Mouse (Mus musculus) neural tube, embryonic 14.5 days (tissue): ENCODE results near the gene Mab21l1. TPM values are rescaled to one million over a fixed set of nuclear protein-coding genes. Genes with fewer than 3 reads are reported as not detected.
A peak's percentile ranks its signal among the peaks of the same experiment; 100 is the strongest.

ENCODE experiments used
- ATAC-seq: fragments of 200-750 bp; cut with Nextera tagmentation; 2 replicates; pipeline ENCODE4 v1.8.0; 2017; ENCODE audit warnings: low read depth, mild to moderate bottlenecking, moderate TSS enrichment, moderate library complexity
- H3K27ac ChIP-seq: fragments of 300-500 bp; sonication (generic); 2 replicates; pipeline ENCODE4 v1.5.1; 2014; ENCODE audit warnings: low read depth, mild to moderate bottlenecking, control low read depth, low read length, moderate library complexity, mixed read lengths
- H3K27me3 ChIP-seq: fragments of 300-500 bp; sonication (generic); 2 replicates; pipeline ENCODE4 v1.6.1; 2014; ENCODE audit warnings: low read length; ENCODE audit not compliant: control insufficient read depth, insufficient read depth
- H3K36me3 ChIP-seq: fragments of 300-500 bp; sonication (generic); 2 replicates; pipeline ENCODE4 v1.6.1; 2014; ENCODE audit warnings: low read length, mixed read lengths; ENCODE audit not compliant: control insufficient read depth, insufficient read depth
- H3K4me1 ChIP-seq: fragments of 300-500 bp; sonication (generic); 2 replicates; pipeline ENCODE4 v1.6.1; 2014; ENCODE audit warnings: low read length; ENCODE audit not compliant: control insufficient read depth, insufficient read depth
- H3K4me2 ChIP-seq: fragments of 300-500 bp; sonication (generic); 2 replicates; pipeline ENCODE4 v1.6.1; 2014; ENCODE audit warnings: mild to moderate bottlenecking, low read depth, low read length, control low read depth
- H3K4me3 ChIP-seq: fragments of 300-500 bp; sonication (generic); 2 replicates; pipeline ENCODE4 v1.5.1; 2014; ENCODE audit warnings: low read depth, low read length, control low read depth, mixed read lengths
- H3K9ac ChIP-seq: fragments of 300-500 bp; sonication (generic); replicated peaks from 2 replicates; pipeline ENCODE4 v1.6.1; 2014; ENCODE audit warnings: low read depth, mild to moderate bottlenecking, control low read depth, low read length, mixed read lengths
- H3K9me3 ChIP-seq: fragments of 300-500 bp; sonication (generic); 2 replicates; pipeline ENCODE4 v1.6.1; 2016; ENCODE audit warnings: low read length; ENCODE audit not compliant: control insufficient read depth
- WGBS: fragments of 180-500 bp; shearing (Covaris S2); extraction: QIAGEN DNeasy Blood & Tissue Kit; methylation state at CpG from one replicate; pipeline ENCODE4 v1.1.7; 2014; 5-methylcytosine and 5-hydroxymethylcytosine counted together
- polyA plus RNA-seq: library from polyadenylated mRNA; unstranded; fragments of >200 nt; fragmentation: Nextera tagmentation; extraction: Ambion mirVana; gene quantifications from 2 replicates; pipeline ENCODE4 v1.2.1, GENCODE M21; 2014

The Mab21l1 gene
- polyA plus RNA-seq, 1 experiment from 2014 or later = 112 TPM

DNA sequence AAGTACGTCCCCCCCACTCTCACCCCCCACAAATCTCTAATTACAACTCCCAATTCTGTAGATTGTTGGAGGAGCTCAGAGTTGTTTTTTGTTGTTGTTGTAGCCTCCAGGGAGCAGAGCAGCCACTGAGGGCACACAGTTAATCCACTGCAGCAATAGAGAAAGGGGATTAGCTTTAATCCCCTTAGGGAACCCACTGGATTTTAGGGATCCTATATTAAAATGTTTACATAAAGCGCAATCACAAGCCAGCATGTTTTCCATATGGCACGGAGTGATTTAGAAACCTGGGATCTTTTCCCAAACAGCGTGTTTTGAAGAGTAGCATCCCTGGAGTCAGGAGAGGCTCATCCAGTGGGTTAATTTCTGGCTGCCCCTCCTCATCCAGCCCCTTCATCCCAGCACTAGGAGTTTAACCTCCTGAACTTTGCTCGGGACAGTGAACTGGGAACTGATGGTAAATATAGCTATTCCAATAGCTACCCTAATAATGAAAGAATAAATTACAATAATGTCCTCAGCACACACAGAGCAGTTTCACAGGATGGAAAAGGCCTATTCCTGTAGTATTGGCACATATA lies 6.4 kb downstream of the Mab21l1 start:
- Histone ChIP-seq H3K9me3 (no peaks in the 10 kb centered on the region), H3K4me2 (0 out of 2 replicates have a peak overlapping the region, but pooled peaks have one; percentile 24), H3K4me1 (peaks cover 8% of the 10 kb centered on the region; the same call in 1 of the 2 replicates), H3K27me3 (no peaks in the 10 kb centered on the region), H3K4me3 (no peak overlapping the region), H3K9ac (no peak overlapping the region), H3K27ac (peak overlapping the region; percentile 55), H3K36me3 (no peaks in the 10 kb centered on the region)
- ATAC-seq = no peak
- WGBS = 23% methylated on average over 5 of the region's 5 CpGs

DNA sequence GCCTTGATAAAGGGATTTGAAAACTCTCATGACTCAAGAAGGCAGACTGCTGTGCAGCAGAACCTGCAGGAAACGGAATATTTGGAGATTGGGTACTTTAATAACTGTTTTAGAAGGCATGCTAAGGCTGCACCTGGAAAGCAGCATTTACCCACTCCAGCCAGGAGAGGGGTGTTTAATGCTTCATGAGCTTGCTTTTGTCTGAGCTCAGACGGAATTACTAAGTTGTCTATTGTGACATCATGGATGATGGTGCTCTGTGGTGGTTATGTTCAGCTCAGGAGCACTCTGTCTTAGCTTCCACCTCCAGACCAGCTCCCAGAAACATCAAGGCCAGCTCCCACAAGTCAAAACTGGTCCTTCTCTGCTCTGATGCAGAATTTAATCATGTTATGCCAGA lies 7.5 kb downstream of the Mab21l1 start:
- no peak overlapping the region for H3K4me2 ChIP-seq
- H3K9me3 ChIP-seq = no peaks in the 10 kb centered on the region
- no peak overlapping the region for H3K4me3 ChIP-seq
- H3K27me3 ChIP-seq = no peaks in the 10 kb centered on the region
- ATAC-seq = peak; percentile 30; the same call in 1 of the 2 replicates
- H3K36me3 ChIP-seq = no peaks in the 10 kb centered on the region
- WGBS = 37% methylated on average over 2 of the region's 2 CpGs
- H3K9ac ChIP-seq = no peak overlapping the region
- peak overlapping the region; percentile 55; the same call in 1 of the 2 replicates for H3K27ac ChIP-seq
- peaks cover 8% of the 10 kb centered on the region; the same call in 1 of the 2 replicates for H3K4me1 ChIP-seq

DNA sequence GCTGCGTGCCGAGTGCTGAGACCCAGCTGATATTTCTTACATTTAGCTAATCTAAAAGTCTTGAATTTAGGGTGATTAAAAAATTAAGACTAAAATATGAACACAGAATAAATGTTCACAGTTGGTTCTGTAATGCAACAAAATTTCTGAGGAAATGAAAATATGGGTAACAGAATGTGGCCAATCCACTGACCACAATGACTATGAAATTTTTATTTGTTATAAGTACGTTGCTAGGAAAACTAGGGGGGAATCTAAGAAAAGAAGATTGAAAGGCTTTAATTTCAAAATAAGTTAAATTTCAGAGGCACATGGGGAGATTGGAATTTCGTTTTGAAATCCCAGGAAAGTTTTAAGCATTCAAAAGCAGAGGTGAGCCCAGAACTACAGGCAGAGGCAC lies 8.3 kb downstream of the Mab21l1 start:
- Histone ChIP-seq H3K4me3 (no peak overlapping the region), H3K4me2 (no peak overlapping the region), H3K9ac (no peak overlapping the region), H3K27ac (no peak overlapping the region), H3K36me3 (no peaks in the 10 kb centered on the region), H3K27me3 (no peaks in the 10 kb centered on the region), H3K4me1 (peaks cover 8% of the 10 kb centered on the region; the same call in 1 of the 2 replicates), H3K9me3 (no peaks in the 10 kb centered on the region)
- WGBS = 81% methylated on average over 4 of the region's 4 CpGs
- ATAC-seq = no peak

DNA sequence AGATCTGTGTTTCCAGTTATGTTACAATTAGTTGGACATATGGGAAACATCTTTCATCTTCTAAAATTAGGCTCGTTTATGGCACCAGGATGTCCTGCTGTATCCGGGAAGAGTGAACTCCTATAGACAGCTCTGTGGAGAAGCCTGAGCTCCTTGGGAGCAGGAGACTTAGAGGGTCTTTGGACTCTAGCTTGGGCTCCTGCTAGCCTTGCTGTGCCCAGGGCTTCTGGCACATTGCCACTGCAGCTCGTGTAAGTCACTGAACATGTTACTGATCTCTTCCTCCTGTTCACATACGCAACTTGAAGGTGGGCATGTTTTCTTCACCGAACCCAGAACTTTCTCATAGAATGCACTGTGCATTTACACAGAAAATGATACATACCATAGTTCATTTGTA lies 9.9 kb downstream of the Mab21l1 start:
- Histone ChIP-seq H3K9me3 (no peaks in the 10 kb centered on the region), H3K4me1 (peaks cover 8% of the 10 kb centered on the region; the same call in 1 of the 2 replicates), H3K27me3 (no peaks in the 10 kb centered on the region), H3K36me3 (no peaks in the 10 kb centered on the region), H3K4me2 (no peak overlapping the region), H3K9ac (no peak overlapping the region), H3K4me3 (no peak overlapping the region), H3K27ac (no peak overlapping the region)
- WGBS = 74% methylated on average over 5 of the region's 5 CpGs
- ATAC-seq = no peak

DNA sequence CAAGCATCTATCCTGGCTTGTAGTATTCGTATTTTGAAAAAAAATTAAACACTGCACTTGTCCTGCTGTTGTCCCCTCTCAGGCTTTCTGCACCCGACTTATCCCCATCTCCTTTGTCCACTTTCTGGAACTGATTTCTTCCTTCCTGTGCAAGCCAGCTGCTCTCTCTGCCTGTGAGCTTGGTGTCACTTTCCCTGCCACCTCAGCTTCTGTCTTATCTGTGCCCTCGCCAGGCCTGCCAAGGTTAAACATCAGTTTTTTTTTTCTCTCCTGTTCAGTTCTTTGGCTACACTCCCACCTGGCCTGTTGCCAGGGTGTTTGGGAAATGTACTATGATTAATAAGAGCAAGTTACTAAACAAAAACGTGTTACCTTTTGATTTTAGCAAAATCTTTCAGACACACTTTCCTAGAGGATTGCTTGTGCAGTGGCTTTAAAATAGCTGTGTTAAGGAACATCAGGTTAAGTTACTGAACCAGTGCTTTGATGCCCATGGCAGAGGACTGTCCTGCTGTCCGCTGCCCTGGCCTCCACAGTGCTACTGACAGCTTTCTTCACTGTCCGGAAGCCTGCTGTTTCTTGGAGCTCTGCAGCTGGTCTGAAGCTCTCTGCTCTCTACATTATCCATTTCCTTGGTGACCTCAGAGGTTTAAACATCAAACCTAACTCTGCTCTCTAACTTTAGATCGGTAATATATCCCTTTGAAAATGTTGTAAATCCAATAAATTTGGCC lies 11.7 kb downstream of the Mab21l1 start:
- H3K4me2 ChIP-seq = no peak overlapping the region
- 0 out of 2 replicates have a peak overlapping the region, but pooled peaks have one; percentile 22 for H3K27ac ChIP-seq
- no peaks in the 10 kb centered on the region for H3K9me3 ChIP-seq
- peaks cover 3% of the 10 kb centered on the region; the same call in 1 of the 2 replicates for H3K4me1 ChIP-seq
- H3K9ac ChIP-seq = no peak overlapping the region
- 64% methylated on average over 7 of the region's 7 CpGs for WGBS
- H3K27me3 ChIP-seq = no peaks in the 10 kb centered on the region
- no peaks in the 10 kb centered on the region for H3K36me3 ChIP-seq
- no peak for ATAC-seq
- H3K4me3 ChIP-seq = no peak overlapping the region

DNA sequence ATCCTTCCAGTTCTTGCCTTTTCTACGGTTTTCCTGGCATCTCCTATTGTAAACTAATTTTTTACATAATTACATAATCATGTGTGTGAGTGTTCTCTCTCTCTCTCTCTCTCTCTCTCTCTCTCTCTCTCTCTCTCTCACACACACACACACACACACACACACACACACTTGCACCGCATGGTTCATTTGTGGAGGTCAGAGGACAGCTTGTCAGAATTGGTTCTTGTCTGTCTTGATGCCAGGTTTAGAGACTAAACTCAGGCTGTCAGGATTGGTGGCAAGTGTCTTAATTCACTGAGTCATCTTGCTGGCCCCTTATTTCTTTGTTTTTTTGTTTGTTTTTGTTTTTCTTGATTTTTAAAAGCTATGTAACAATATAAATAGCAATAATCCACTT lies 12.5 kb downstream of the Mab21l1 start:
- H3K4me1 ChIP-seq = no peaks in the 10 kb centered on the region
- no peak for ATAC-seq
- 87% methylated on average over 2 of the region's 2 CpGs for WGBS
- H3K4me3 ChIP-seq = no peak overlapping the region
- no peak overlapping the region for H3K4me2 ChIP-seq
- H3K9me3 ChIP-seq = no peaks in the 10 kb centered on the region
- no peak overlapping the region for H3K9ac ChIP-seq
- no peak overlapping the region for H3K27ac ChIP-seq
- H3K36me3 ChIP-seq = no peaks in the 10 kb centered on the region
- no peaks in the 10 kb centered on the region for H3K27me3 ChIP-seq

DNA sequence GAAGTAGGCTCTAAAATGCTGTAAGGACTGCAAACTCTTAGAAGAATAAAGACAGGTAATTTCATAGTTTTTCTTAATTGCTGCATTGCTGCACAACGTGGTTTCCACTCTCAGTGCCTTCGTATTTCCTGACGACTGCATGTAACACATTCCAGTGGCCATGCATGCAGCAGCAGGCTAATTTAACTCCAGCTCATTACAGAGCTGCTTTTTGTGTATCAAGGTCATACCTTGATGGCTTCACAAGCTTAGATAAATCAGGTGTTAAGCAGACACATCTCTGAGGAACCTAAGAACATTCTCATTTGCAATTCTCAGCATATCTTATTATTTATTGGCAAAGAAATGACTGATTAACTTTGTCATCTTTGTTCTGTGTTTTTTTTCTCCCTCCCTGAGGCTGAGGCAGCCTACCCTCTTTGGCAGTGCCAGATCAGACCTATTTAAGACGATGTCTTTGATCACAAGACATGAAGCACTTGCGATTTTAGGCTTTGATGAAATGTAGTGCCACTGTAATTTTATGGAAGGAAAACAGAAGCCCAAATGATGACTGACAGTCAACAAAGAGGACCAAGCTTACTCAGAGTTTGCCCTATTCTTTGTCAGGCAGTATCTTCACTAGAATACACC lies 32.8 kb downstream of the Mab21l1 start:
- no peak overlapping the region for H3K27ac ChIP-seq
- H3K4me1 ChIP-seq = no peaks in the 10 kb centered on the region
- no peaks in the 10 kb centered on the region for H3K9me3 ChIP-seq
- H3K4me2 ChIP-seq = no peak overlapping the region
- H3K4me3 ChIP-seq = no peak overlapping the region
- H3K9ac ChIP-seq = no peak overlapping the region
- WGBS = 61% methylated on average over 5 of the region's 5 CpGs
- H3K36me3 ChIP-seq = peaks cover 5% of the 10 kb centered on the region; the same call in 1 of the 2 replicates
- ATAC-seq = no peak
- H3K27me3 ChIP-seq = no peaks in the 10 kb centered on the region

DNA sequence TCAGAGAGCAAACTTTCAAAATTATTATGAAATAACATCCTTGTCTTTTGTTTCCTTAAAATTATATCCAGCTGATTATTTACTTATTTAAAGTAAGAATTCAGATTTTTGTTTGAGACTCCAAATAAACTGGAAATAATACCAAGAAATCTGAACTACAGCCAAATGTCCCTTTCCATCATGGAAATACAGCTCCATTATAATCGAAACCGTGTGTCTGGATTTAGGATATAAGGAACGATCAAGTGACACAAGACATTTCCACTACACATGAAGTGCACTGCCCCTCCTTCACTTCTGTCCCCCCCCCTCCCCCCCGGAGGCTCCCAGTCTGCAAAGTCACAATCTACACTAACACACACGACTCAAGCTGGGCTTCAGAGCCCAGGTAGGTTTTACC lies 33.8 kb downstream of the Mab21l1 start:
- H3K27me3 ChIP-seq = no peaks in the 10 kb centered on the region
- H3K4me1 ChIP-seq = no peaks in the 10 kb centered on the region
- no peak for ATAC-seq
- H3K27ac ChIP-seq = no peak overlapping the region
- H3K9ac ChIP-seq = no peak overlapping the region
- H3K4me2 ChIP-seq = no peak overlapping the region
- H3K4me3 ChIP-seq = no peak overlapping the region
- peaks cover 5% of the 10 kb centered on the region; the same call in 1 of the 2 replicates for H3K36me3 ChIP-seq
- H3K9me3 ChIP-seq = no peaks in the 10 kb centered on the region
- 71% methylated on average over 5 of the region's 5 CpGs for WGBS
